Mouse (Mus musculus): ENCODE measurements around the gene Sun3.

The Sun3 gene

GRCm38 (mm10) chr11:9048703-9049060 is at the start of gene Sun3:
TSS of gene Sun3 (minus strand) at chr11:9048991.
- in situ Hi-C loops (cut with MseI, MboI), result no loop called here

GRCm38 (mm10) chr11:9076444-9076843 is 27.7 kb upstream of the Sun3 start:
- in situ Hi-C loops (cut with MseI, MboI), result no loop called here

- in situ Hi-C loops (cut with MseI, MboI), result no loop called here
These were observed 11.7 kb upstream of the Sun3 start for GRCm38 (mm10) chr11:9060484-9060883.

- in situ Hi-C loops (cut with MseI, MboI), result no loop called here
These were observed 11.2 kb upstream of the Sun3 start for GRCm38 (mm10) chr11:9060029-9060428.

- in situ Hi-C loops (cut with MseI, MboI), result no loop called here
These were observed 8.9 kb upstream of the Sun3 start for GRCm38 (mm10) chr11:9057711-9058110.

- in situ Hi-C loops (cut with MseI, MboI), result no loop called here
These were observed 8.1 kb upstream of the Sun3 start for GRCm38 (mm10) chr11:9056937-9057336.

GRCm38 (mm10) chr11:9051895-9052294 is 3.1 kb upstream of the Sun3 start:
- in situ Hi-C loops (cut with MseI, MboI), result no loop called here

- in situ Hi-C loops (cut with MseI, MboI), result no loop called here
These were observed 1.4 kb upstream of the Sun3 start for GRCm38 (mm10) chr11:9050241-9050640.

- in situ Hi-C loops (cut with MseI, MboI), result no loop called here
These were observed 634 bp downstream of the Sun3 start, which contains the start of gene Gm11992 for GRCm38 (mm10) chr11:9048011-9048702. TSS of gene Gm11992 (plus strand) at chr11:9048594.

- in situ Hi-C loops (cut with MseI, MboI), result no loop called here
These were observed 1.7 kb downstream of the Sun3 start for GRCm38 (mm10) chr11:9047044-9047443.

- in situ Hi-C loops (cut with MseI, MboI), result no loop called here
These were observed 2.2 kb downstream of the Sun3 start for GRCm38 (mm10) chr11:9046546-9046945.

GRCm38 (mm10) chr11:9031530-9031929 is 17.3 kb downstream of the Sun3 start:
- in situ Hi-C loops (cut with MseI, MboI), result no loop called here

GRCm38 (mm10) chr11:9025211-9025610 is 23.6 kb downstream of the Sun3 start:
- in situ Hi-C loops (cut with MseI, MboI), result no loop called here

- in situ Hi-C loops (cut with MseI, MboI), result no loop called here
These were observed 24.0 kb downstream of the Sun3 start for GRCm38 (mm10) chr11:9024782-9025181.

GRCm38 (mm10) chr11:9020207-9020606 is 28.6 kb downstream of the Sun3 start:
- in situ Hi-C loops (cut with MseI, MboI), result no loop called here

GRCm38 (mm10) chr11:9018491-9019267 is 30.1 kb downstream of the Sun3 start:
- in situ Hi-C loops (cut with MseI, MboI), result no loop called here

- in situ Hi-C loops (cut with MseI, MboI), result no loop called here
These were observed 34.1 kb downstream of the Sun3 start for GRCm38 (mm10) chr11:9014740-9015139.

- in situ Hi-C loops (cut with MseI, MboI), result no loop called here
These were observed 37.4 kb downstream of the Sun3 start for GRCm38 (mm10) chr11:9011348-9011747.

GRCm38 (mm10) chr11:9010853-9011339 is 37.9 kb downstream of the Sun3 start, which contains the start of gene Hus1:
TSS of gene Hus1 (minus strand) at chr11:9011191.
- in situ Hi-C loops (cut with MseI, MboI), result no loop called here

- in situ Hi-C loops (cut with MseI, MboI), result no loop called here
These were observed 38.4 kb downstream of the Sun3 start for GRCm38 (mm10) chr11:9010416-9010815.

GRCm38 (mm10) chr11:9008761-9009160 is 40.0 kb downstream of the Sun3 start:
- in situ Hi-C loops (cut with MseI, MboI), result no loop called here

- in situ Hi-C loops (cut with MseI, MboI), result loop anchor here in 1 of 2 experiments (5.0 kb wide), 1 partner anchor 149 kb away; no protein-coding TSS in a partner anchor
These were observed 60.7 kb downstream of the Sun3 start for GRCm38 (mm10) chr11:8988084-8988483.

GRCm38 (mm10) chr11:8986058-8986457 is 62.7 kb downstream of the Sun3 start:
- in situ Hi-C loops (cut with MseI, MboI), result loop anchor here in 1 of 2 experiments (5.0 kb wide), 1 partner anchor 151 kb away; no protein-coding TSS in a partner anchor
